Mouse (Mus musculus) embryonic facial prominence, embryonic 10.5 days (tissue): ENCODE measurements at regions not wholly inside any gene's neighbourhood (a gene's known extent, or its start where the extent isn't known, plus 50 kb on each side); places are given as distances from the start of the nearest gene placed in this dataset.
A peak's percentile ranks its signal among the peaks of the same experiment; 100 is the strongest.
"Not testable (repeated sequence)": the region's sequence is repeated elsewhere in the genome, so short reads cannot be mapped to it uniquely, and the experiment has no call there.

Source experiments
- DNase-seq: peaks from one replicate; pipeline ENCODE4 v3.0.0-alpha.2; 2017; ENCODE audit warnings: low spot score
- H3K27ac ChIP-seq: fragments of 300-500 bp; sonication (generic); replicated peaks from 2 replicates; pipeline ENCODE4 v1.5.1; 2016; ENCODE audit warnings: mild to moderate bottlenecking
- H3K27me3 ChIP-seq: fragments of 300-500 bp; sonication (generic); replicated peaks from 2 replicates; pipeline ENCODE4 v1.6.1; 2016; ENCODE audit warnings: low read depth, mild to moderate bottlenecking; ENCODE audit not compliant: poor library complexity, severe bottlenecking
- H3K36me3 ChIP-seq: fragments of 300-500 bp; sonication (generic); replicated peaks from 2 replicates; pipeline ENCODE4 v1.6.1; 2016; ENCODE audit warnings: mild to moderate bottlenecking, moderate library complexity
- H3K4me1 ChIP-seq: fragments of 300-500 bp; sonication (generic); 2 replicates; pipeline ENCODE4 v1.6.1; 2016
- H3K4me3 ChIP-seq: fragments of 300-500 bp; sonication (generic); 2 replicates; pipeline ENCODE4 v1.5.1; 2016; ENCODE audit warnings: mild to moderate bottlenecking, moderate library complexity
- H3K9me3 ChIP-seq: fragments of 300-500 bp; sonication (generic); 2 replicates; pipeline ENCODE4 v1.6.1; 2016; ENCODE audit warnings: mild to moderate bottlenecking
- WGBS: fragments of 180-500 bp; shearing (Covaris S2); methylation state at CpG from one replicate; pipeline ENCODE4 v1.1.7; 2016; 5-methylcytosine and 5-hydroxymethylcytosine counted together

DNA sequence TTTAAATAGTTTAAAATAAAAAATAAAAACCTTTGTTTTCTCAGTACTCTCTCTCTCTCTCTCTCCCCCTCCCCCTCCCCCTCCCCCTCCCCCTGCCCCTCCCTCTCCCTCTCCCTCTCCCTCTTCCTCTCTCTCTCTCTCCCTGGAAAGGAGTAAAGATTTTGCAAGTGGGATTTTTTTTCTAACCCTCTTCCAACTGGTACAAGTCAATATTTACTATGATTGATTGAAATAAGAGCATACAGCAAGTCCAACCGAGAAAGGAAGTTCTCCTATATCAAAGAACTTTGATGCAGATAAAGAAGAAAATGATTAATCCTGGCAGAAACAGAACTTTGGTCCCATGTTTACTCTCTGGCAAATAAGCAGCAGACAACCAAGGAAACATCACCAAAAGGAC, 89.0 kb upstream of the Reln start:
- Histone ChIP-seq H3K4me1 (no peaks in the 10 kb centered on the region), H3K36me3 (no peaks in the 10 kb centered on the region), H3K27ac (no peak overlapping the region), H3K9me3 (no peaks in the 10 kb centered on the region), H3K4me3 (no peak overlapping the region), H3K27me3 (no peaks in the 10 kb centered on the region)
- no peak for DNase-seq
- WGBS = 80% methylated on average over 1 of the region's 1 CpGs

DNA sequence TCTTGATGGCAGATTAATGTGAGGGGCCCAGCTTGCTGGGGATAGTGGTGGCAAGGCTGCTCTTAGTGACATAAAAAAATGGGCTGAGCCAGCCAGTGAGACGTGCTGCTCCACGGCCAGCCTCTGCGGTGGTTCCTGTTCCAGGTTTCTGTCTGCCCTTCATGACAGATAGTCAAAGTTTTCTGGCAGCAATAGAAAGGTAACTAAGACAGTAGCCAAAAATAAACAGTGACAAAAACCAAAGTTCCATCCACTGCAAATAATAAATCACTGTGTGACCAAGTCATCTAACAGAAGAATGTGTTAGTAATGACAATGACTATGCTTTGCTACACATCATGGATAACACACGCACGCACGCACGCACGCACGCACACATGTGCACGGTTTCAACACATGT, 87.2 kb upstream of the Reln start:
- Histone ChIP-seq H3K9me3 (no peaks in the 10 kb centered on the region), H3K27ac (no peak overlapping the region), H3K4me1 (no peaks in the 10 kb centered on the region), H3K36me3 (no peaks in the 10 kb centered on the region), H3K27me3 (no peaks in the 10 kb centered on the region), H3K4me3 (no peak overlapping the region)
- 95% methylated on average over 10 of the region's 10 CpGs for WGBS
- DNase-seq = no peak

GRCm38 (mm10) chr5:22425706-22426417, 81.4 kb upstream of the Reln start:
- H3K9me3 ChIP-seq, H3K4me1 ChIP-seq, H3K27ac ChIP-seq, H3K36me3 ChIP-seq, DNase-seq, H3K27me3 ChIP-seq, H3K4me3 ChIP-seq: not testable (repeated sequence)
- WGBS = 81% methylated on average over 4 of the region's 4 CpGs

DNA sequence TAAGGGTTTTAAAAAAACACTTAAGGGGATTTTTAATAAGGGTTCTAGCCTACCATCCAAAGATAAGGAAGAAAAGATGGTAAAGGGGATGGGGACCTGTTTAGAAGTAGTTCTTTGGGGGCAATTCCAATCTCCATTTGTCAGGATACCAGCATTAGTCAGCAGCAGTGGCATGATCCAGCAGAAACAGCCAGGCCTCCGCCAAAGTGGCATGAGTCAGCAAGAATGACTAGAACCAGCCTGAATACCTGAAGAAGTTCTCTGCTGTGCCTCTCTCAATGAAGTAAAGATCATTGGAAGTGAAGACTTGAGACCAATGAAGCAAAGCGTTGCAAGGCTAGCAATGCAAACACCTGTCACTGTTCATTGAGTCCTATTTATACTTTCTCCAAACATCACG, 71.5 kb upstream of the Reln start:
- Histone ChIP-seq H3K36me3 (no peaks in the 10 kb centered on the region), H3K9me3 (no peaks in the 10 kb centered on the region), H3K27me3 (no peaks in the 10 kb centered on the region), H3K4me1 (no peaks in the 10 kb centered on the region), H3K4me3 (no peak overlapping the region), H3K27ac (no peak overlapping the region)
- WGBS = 93% methylated on average over 3 of the region's 3 CpGs
- DNase-seq = no peak

DNA sequence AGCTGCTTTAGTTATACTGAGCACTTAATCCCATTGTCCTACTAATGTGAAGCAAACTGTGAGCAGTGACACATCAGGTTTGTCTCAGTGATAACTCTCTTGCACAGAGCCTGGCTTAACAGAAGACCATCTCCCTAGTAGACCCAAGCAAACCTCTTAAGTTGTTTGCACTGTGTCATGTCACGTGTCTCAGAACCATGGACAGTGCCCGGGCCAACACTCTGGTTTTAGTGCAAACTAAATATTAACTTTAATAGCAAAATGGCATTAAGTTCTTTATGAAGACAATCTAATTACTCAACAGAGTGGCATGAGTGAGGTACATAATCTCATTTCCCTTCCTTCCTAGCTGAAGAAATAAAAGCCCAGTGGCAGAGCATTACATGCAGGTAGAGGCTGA, 54.6 kb upstream of the Reln start:
- WGBS = 81% methylated on average over 2 of the region's 2 CpGs
- Histone ChIP-seq H3K9me3 (no peaks in the 10 kb centered on the region), H3K36me3 (no peaks in the 10 kb centered on the region), H3K27ac (no peak overlapping the region), H3K27me3 (no peaks in the 10 kb centered on the region), H3K4me1 (no peaks in the 10 kb centered on the region), H3K4me3 (no peak overlapping the region)
- DNase-seq = peak; percentile 31
